Mouse (Mus musculus): Measurements from ENCODE around the gene Gm3233.

- TF ChIP-seq CTCF (IDR thresholded peaks at IDR 0.05; ENCODE audit: low read depth) (no peak), EP300 (IDR thresholded peaks at IDR 0.05; ENCODE audit: low read depth) (no peak)
Measured at GRCm38 (mm10) chr10:77794976-77795375, 35.5 kb upstream of the Gm3233 start, which contains the start of gene Gm9639.

Data from liver, embryonic 14.5 days (tissue).